Mouse (Mus musculus) frontal cortex, postnatal 36 days (tissue): ENCODE measurements around the gene A830031A19Rik.
A peak's percentile ranks its signal among the peaks of the same experiment; 100 is the strongest.

Experiments
- DNase-seq, 2 experiments: peaks; one replicate each; pipeline ENCODE4 v3.0.0; 2022; ENCODE audit warnings: low spot score in 2 of 2

A830031A19Rik gene

DNA sequence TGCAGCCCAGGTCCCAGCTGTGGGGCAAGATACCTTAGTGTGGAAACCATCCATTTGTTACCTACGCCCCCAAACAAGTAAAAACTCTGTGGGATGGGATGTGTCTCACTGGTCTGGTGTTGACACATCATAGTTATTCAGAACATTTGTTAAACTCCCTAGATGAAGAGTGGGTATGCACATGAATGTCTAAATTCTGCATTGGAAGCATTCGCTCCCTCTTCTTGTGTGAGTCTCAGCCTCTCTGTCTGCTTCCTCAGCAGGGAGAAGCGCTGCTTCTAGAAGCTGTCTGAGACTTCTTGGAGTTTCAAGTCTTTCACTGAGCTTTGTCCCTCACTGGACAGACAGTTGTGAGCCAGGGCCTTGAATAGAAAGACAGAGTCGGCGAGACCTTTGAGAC is 65.9 kb downstream of the A830031A19Rik start:
- DNase-seq, result peak in 1 of 2 experiments; percentile 18

- DNase-seq, result peak in 1 of 2 experiments; percentile 16
Observed at GRCm38 (mm10) chr11:24008244-24008643, 66.6 kb downstream of the A830031A19Rik start.

DNA sequence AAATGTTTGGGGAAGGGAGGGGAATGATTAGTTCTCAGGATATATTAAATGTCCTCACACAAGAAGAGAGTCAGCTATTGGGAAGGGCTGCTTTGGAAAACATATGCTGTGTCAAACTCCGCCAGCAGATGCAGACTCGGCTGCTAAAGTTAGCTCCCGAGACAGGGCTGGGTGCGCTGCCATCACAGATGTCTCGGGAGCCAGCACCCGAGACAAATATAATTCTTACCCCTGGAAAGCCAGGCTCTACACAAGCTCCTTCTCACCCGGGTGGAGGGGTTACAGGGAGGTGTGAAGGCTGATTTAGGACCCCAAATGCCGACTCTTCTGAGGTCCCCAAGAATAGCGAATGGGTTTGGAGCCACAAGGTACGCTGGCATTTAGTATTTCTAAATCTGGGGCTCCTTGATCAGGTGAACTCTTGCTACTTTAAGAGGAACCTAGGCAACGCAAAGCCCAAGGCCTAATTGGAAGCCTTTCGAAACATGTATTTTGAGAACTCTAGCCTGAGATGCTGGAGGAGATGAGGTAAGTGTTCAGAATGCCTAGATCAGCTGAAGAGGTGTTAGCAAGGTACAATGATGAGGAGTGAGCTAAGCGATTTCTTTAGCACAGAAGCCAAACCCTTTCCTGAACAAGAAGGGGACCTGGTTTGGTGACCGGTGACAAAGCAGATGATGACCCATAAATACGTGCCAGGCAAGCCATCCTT is 69.3 kb downstream of the A830031A19Rik start:
- DNase-seq, result peak; percentile 70 to 85

GRCm38 (mm10) chr11:24000675-24001074 is 74.2 kb downstream of the A830031A19Rik start:
- DNase-seq, result no peak
